Mouse (Mus musculus) A20 (cell line): ENCODE results near the gene Kif5c.

Experiments used
- DNase-seq: peaks from one replicate; pipeline ENCODE4 v3.0.0-alpha.2; 2011; ENCODE audit warnings: low read depth, low spot score

The Kif5c gene

DNA sequence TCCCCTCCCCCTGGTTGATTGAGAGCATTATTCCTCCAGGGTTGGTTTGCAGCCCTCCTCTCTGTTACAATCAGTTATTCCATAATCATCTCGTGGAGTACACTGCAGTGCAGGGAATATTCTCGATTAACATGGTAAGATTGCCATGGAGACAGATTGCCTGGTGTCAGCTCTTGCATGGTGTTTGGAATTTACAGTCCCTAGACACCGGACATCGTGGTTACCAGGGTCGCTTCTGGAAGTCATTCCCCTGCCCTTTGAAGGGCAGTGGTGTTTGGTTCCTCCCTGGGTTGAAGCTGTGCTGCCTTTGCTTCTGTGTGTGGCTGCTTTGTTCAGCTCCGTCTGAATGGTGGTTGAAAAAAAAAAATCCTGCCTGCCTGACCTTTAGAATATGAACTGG, 100.8 kb downstream of the Kif5c start:
- DNase-seq = no peak

GRCm38 (mm10) chr2:49720343-49720742, 101.2 kb downstream of the Kif5c start:
- DNase-seq = no peak

DNA sequence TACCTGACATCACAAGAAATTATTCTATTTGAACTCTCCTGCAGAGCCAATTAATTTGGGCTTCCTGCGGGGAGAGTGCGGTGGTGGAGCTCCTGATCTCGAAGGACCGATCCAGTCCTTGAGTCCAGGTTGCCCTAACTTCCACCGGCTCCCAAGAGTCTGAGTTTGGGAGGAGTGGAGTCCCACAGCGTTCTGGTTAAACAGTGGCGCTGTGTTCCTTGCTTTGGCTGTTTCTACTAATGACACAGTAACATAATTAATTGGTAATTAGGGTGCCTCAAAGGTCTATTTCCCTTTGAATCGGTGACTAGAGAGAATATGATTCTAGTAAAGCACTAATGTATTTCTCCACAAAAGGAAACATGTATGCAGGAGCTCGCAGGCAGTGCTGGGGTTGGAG, 103.2 kb downstream of the Kif5c start:
- no peak for DNase-seq

DNA sequence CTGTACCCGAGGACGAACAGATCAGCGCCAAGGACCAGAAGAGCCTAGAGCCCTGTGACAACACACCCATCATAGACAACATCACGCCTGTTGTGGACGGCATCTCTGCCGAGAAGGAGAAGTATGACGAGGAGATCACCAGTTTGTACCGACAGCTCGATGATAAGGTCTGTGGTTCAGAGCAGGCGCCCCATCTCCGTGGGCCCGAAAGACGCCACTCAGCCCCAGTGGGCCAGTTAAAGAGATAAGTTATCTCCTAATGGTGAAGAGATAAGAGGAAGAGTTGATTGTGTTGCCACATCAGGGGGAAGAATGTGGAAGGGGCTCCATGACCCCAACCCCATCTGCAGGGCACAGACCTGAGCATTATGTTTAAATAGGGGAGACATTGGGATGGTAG, 103.9 kb downstream of the Kif5c start:
- DNase-seq = no peak

- DNase-seq = no peak
Measured at GRCm38 (mm10) chr2:49726672-49727071, 107.6 kb downstream of the Kif5c start.

GRCm38 (mm10) chr2:49727199-49727598, 108.1 kb downstream of the Kif5c start:
- DNase-seq = peak; percentile 71

GRCm38 (mm10) chr2:49727686-49728085, 108.6 kb downstream of the Kif5c start:
- DNase-seq = no peak

GRCm38 (mm10) chr2:49728896-49729610, 110.0 kb downstream of the Kif5c start:
- DNase-seq = no peak

DNA sequence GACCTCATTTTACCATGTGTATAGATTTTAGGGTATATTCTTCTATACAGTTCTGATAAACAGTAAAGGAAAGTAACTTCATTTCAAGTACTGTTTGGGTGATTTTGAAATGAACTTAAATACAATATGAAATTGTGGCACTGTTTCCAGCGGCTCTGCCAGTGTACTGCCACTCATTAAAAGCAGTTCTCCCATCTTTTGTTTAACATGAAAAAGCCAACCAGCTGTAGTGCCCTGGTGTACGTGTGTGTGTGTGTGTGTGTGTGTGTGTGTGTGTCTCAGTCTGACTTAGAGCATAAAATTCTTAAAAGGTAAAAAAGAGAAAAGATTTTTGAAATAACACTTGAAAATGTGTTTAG, 110.5 kb downstream of the Kif5c start:
- DNase-seq = no peak

- no peak for DNase-seq
Measured at GRCm38 (mm10) chr2:49730183-49730582, 111.1 kb downstream of the Kif5c start.

- no peak for DNase-seq
Measured at GRCm38 (mm10) chr2:49732745-49733655, 113.9 kb downstream of the Kif5c start.

DNA sequence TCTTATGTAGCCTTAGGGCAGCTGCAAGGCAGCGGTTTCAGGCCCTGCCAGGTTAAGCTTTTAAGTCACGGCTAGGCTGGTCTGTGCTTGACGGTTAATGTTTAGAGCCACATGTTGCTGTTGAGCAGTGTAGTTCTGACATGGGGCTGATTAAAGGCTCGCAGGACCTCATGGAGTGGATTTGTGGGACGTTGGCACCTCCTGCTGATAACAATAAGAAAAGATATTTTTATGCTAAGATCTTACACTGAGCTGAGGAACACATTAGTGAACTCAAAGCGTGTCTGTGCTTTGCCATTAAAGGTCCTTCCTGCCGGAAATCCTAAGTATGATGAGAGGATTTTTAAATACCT, 114.5 kb downstream of the Kif5c start:
- DNase-seq = peak; percentile 86

GRCm38 (mm10) chr2:49734013-49734780, 115.1 kb downstream of the Kif5c start:
- DNase-seq = peak; percentile 89

GRCm38 (mm10) chr2:49735386-49735785, 116.3 kb downstream of the Kif5c start:
- DNase-seq = no peak

GRCm38 (mm10) chr2:49739046-49739445, 119.9 kb downstream of the Kif5c start:
- no peak for DNase-seq

DNA sequence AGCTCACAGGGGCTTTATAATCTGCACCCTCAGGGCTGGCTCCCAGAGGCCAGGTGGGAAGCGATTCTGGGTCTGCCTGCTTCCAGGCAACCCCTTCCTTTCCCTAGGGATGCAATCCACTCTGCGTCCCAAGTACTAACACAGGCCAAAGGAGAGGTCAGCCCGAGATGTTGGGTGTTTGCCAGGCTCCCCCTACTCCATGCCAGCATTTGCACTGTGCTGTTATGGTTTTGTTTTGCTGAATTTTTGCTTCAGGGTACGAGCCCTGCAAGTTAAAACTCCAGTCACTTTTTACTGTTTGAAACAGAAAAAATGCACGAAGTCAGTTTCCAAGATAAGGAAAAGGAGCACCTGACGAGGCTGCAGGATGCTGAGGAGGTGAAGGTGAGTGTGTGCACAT, 121.9 kb downstream of the Kif5c start:
- no peak for DNase-seq

DNA sequence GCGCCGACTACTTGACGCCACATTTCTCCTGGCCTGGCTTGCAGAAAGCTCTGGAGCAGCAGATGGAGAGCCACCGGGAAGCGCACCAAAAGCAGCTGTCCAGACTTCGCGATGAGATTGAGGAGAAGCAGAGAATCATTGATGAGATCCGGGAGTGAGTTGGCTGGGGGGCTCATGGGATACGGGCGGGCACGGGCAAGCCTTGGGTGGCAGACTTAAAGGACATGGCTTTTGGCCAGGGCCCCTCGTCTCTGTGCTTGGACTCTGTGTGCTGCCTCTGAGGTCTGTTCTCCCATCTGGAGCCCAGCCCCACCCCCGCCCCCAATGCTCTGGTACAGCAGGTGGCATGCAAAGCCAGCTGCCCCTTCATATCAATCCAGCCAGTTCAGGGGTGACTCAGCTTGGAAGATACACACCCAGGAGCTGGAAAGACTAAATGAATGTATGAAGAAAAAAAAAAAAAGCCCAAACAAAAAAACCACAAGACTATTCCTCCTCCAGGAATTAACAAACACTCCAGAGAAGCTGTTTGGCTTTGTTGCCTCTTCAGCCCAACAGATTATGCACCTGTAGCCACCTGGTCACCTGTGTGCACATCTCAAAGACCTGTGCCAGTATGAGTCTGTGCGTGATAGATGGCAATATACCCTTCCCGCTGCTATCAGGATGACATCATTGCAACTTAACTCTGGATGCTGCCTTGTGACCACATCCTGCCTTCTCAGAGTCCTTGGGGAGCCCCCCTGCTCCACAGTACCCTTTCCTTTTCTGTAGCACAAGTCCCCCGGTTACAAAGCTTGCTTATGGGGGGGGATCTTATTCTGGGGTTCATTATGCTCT, 123.0 kb downstream of the Kif5c start:
- no peak for DNase-seq

DNA sequence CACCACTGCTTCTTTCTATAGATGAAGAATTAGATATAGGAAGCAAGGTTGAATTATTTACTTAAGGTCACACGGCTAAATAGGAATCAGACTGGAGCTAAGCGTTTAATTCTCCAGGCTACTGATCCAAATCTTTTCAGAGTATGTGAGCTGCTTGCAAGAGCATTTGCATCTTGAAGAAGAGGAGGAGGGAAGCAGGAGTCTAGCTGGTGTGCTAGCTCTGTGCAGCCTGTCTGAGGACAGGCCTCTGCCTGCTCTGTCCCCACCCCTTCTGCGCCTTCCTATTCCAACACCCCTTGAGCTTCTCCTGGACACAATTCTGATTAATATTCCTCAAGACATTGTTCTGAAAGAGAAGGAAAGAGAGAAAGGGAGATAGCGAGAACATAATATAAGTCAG, 123.8 kb downstream of the Kif5c start:
- DNase-seq = no peak

DNA sequence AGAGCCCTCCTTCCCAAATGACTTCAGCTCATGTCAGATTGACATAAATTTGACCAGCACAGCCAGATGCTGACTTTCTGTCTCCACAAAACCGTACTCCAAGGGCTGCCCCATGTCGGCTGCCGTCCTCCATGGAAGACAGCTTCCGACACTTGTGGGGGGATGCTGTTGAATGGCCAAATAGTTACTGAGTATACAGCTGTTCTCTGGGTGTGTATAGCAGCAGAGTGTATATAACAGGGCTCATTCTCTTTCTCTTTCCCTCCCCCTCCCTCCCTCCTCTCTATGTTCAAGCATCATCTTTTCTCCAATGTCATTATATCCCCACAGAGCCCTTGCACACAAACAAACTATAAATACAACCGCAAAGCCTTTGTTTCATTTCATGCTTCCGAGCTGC, 124.7 kb downstream of the Kif5c start:
- peak; percentile 36 for DNase-seq

GRCm38 (mm10) chr2:49744251-49745093, 125.4 kb downstream of the Kif5c start:
- DNase-seq = peak; percentile 66
